Mouse (Mus musculus) neural tube, embryonic 15.5 days (tissue): ENCODE measurements around the gene Dgkb. TPM values are rescaled to one million over a fixed set of nuclear protein-coding genes. Genes with fewer than 3 reads are reported as not detected.

Experiments used
- ATAC-seq: fragments of 200-750 bp; cut with Nextera tagmentation; 2 replicates; pipeline ENCODE4 v1.8.0; 2017; ENCODE audit warnings: mild to moderate bottlenecking, moderate TSS enrichment, moderate library complexity; ENCODE audit not compliant: low FRiP score
- H3K27ac ChIP-seq: fragments of 300-500 bp; sonication (generic); replicated peaks from 2 replicates; pipeline ENCODE4 v1.5.1; 2015; ENCODE audit warnings: mild to moderate bottlenecking, inconsistent platforms
- H3K27me3 ChIP-seq: fragments of 300-500 bp; sonication (generic); replicated peaks from 2 replicates; pipeline ENCODE4 v1.6.1; 2015; ENCODE audit warnings: inconsistent platforms
- H3K36me3 ChIP-seq: fragments of 300-500 bp; sonication (generic); 2 replicates; pipeline ENCODE4 v1.6.1; 2015; ENCODE audit warnings: inconsistent platforms
- H3K4me1 ChIP-seq: fragments of 300-500 bp; sonication (generic); 2 replicates; pipeline ENCODE4 v1.6.1; 2015; ENCODE audit warnings: inconsistent platforms
- H3K4me2 ChIP-seq: fragments of 300-500 bp; sonication (generic); 2 replicates; pipeline ENCODE4 v1.6.1; 2015; ENCODE audit warnings: inconsistent platforms, mild to moderate bottlenecking, moderate library complexity
- H3K4me3 ChIP-seq: fragments of 300-500 bp; sonication (generic); replicated peaks from 2 replicates; pipeline ENCODE4 v1.5.1; 2015; ENCODE audit warnings: mild to moderate bottlenecking, inconsistent platforms
- H3K9ac ChIP-seq: fragments of 300-500 bp; sonication (generic); replicated peaks from 2 replicates; pipeline ENCODE4 v1.6.1; 2015; ENCODE audit warnings: mild to moderate bottlenecking, inconsistent platforms
- H3K9me3 ChIP-seq: fragments of 300-500 bp; sonication (generic); replicated peaks from 2 replicates; pipeline ENCODE4 v1.6.1; 2016; ENCODE audit warnings: inconsistent platforms
- WGBS: fragments of 180-500 bp; shearing (Covaris S2); methylation state at CpG from one replicate; pipeline ENCODE4 v1.1.7; 2015; ENCODE audit warnings: mixed read lengths; 5-methylcytosine and 5-hydroxymethylcytosine counted together
- polyA plus RNA-seq: library from polyadenylated mRNA; unstranded; fragments of >200 nt; fragmentation: Nextera tagmentation; extraction: Ambion mirVana; gene quantifications from 2 replicates; pipeline ENCODE4 v1.2.1, GENCODE M21; 2015

Gene Dgkb
- polyA plus RNA-seq, 1 experiment from 2014 or later: 9.8 TPM

- Histone ChIP-seq H3K27me3 (no peaks in the 10 kb centered on the region), H3K9me3 (no peaks in the 10 kb centered on the region), H3K36me3 (no peaks in the 10 kb centered on the region), H3K9ac (no peak overlapping the region), H3K4me1 (no peaks in the 10 kb centered on the region), H3K4me3 (no peak overlapping the region), H3K27ac (no peak overlapping the region), H3K4me2 (no peak overlapping the region)
- ATAC-seq: no peak
- WGBS: 51% methylated on average over 3 of the region's 3 CpGs
Observed at GRCm38 (mm10) chr12:38668265-38668664, 850.7 kb downstream of the Dgkb start.
